Mouse (Mus musculus) heart, postnatal 0 days (tissue): Measurements from ENCODE around the gene Letmd1. TPM values are rescaled to one million over a fixed set of nuclear protein-coding genes. Genes with fewer than 3 reads are reported as not detected.
"Not testable (repeated sequence)": the region's sequence is repeated elsewhere in the genome, so short reads cannot be mapped to it uniquely, and the experiment has no call there.

Source experiments
- ATAC-seq: fragments of 200-750 bp; cut with Nextera tagmentation; 2 replicates; pipeline ENCODE4 v1.8.0; 2017; ENCODE audit warnings: low read depth, moderate number of reproducible peaks, moderate library complexity; ENCODE audit not compliant: insufficient read depth
- DNase-seq: peaks from one replicate; pipeline ENCODE4 v3.0.0-alpha.2; 2016; ENCODE audit warnings: low spot score
- H3K27ac ChIP-seq: fragments of 300-500 bp; sonication (generic); 2 replicates; pipeline ENCODE4 v1.5.1; 2014; ENCODE audit warnings: low read depth, mild to moderate bottlenecking
- H3K27me3 ChIP-seq: fragments of 300-500 bp; sonication (generic); 2 replicates; pipeline ENCODE4 v1.6.1; 2014; ENCODE audit warnings: low read length, mixed read lengths; ENCODE audit not compliant: control insufficient read depth, insufficient read depth
- H3K36me3 ChIP-seq: fragments of 300-500 bp; sonication (generic); replicated peaks from 2 replicates; pipeline ENCODE4 v1.6.1; 2014; ENCODE audit warnings: low read length, mixed read lengths; ENCODE audit not compliant: control insufficient read depth, insufficient read depth
- H3K4me1 ChIP-seq: fragments of 300-500 bp; sonication (generic); 2 replicates; pipeline ENCODE4 v1.6.1; 2014; ENCODE audit warnings: antibody characterized with exemption; ENCODE audit not compliant: control insufficient read depth, insufficient read depth
- H3K4me2 ChIP-seq: fragments of 300-500 bp; sonication (generic); 2 replicates; pipeline ENCODE4 v1.6.1; 2014; ENCODE audit warnings: low read depth, mild to moderate bottlenecking, low read length, moderate library complexity
- H3K4me3 ChIP-seq: fragments of 300-500 bp; sonication (generic); 2 replicates; pipeline ENCODE4 v1.5.1; 2014; ENCODE audit warnings: low read depth, low read length
- H3K9ac ChIP-seq: fragments of 300-500 bp; sonication (generic); replicated peaks from 2 replicates; pipeline ENCODE4 v1.6.1; 2014; ENCODE audit warnings: low read depth, low read length, mixed read lengths
- H3K9me3 ChIP-seq: fragments of 300-500 bp; sonication (generic); replicated peaks from 2 replicates; pipeline ENCODE4 v1.6.1; 2016; ENCODE audit warnings: low read length; ENCODE audit not compliant: control insufficient read depth
- CTCF ChIP-seq: IDR thresholded peaks from 2 replicates; pipeline ENCODE4 v1.5.1; 2016; ENCODE audit warnings: antibody characterized with exemption, control low read depth, low read depth
- EP300 ChIP-seq: IDR thresholded peaks from 2 replicates; pipeline ENCODE4 v1.6.1; 2016; ENCODE audit warnings: antibody characterized with exemption, low read depth
- WGBS: fragments of 180-500 bp; shearing (Covaris S2); extraction: QIAGEN DNeasy Blood & Tissue Kit; methylation state at CpG from one replicate; pipeline ENCODE4 v1.1.7; 2014; 5-methylcytosine and 5-hydroxymethylcytosine counted together
- polyA plus RNA-seq: library from polyadenylated mRNA; unstranded; fragments of >200 nt; fragmentation: Nextera tagmentation; extraction: Ambion mirVana; gene quantifications from 2 replicates; pipeline ENCODE4 v1.2.1, GENCODE M21; 2015
- total RNA-seq: library from RNA; depleted of rRNA; stranded (reverse); fragments of >200 nt; gene quantifications from 2 replicates; pipeline ENCODE4 v1.2.3, GENCODE M21; 2014; ENCODE audit warnings: low replicate concordance

Gene Letmd1
- total and polyA plus RNA-seq, 2 experiments from 2014 or later, result 7.5 to 18.5 TPM

- no peak for ATAC-seq
- Histone ChIP-seq H3K9me3 (no peaks in the 10 kb centered on the region), H3K27me3 (no peaks in the 10 kb centered on the region), H3K4me1 (no peaks in the 10 kb centered on the region), H3K4me2 (no peak overlapping the region), H3K27ac (no peak overlapping the region), H3K4me3 (no peak overlapping the region), H3K9ac (no peak overlapping the region), H3K36me3 (peaks cover 94% of the 10 kb centered on the region)
- no peak for TF ChIP-seq CTCF
- no peak for TF ChIP-seq EP300
- no peak for DNase-seq
- 83% methylated on average over 4 of the region's 4 CpGs for WGBS
These were observed 10.1 kb downstream of the Letmd1 start for GRCm38 (mm10) chr15:100478925-100479324.

- no peak for TF ChIP-seq EP300
- no peak for TF ChIP-seq CTCF
- no peak for ATAC-seq
These were observed 16.8 kb downstream of the Letmd1 start for GRCm38 (mm10) chr15:100485576-100485975.

GRCm38 (mm10) chr15:100486450-100486849, 17.6 kb downstream of the Letmd1 start:
- Histone ChIP-seq H3K36me3 (peaks cover 52% of the 10 kb centered on the region), H3K27me3 (no peaks in the 10 kb centered on the region)

More at GRCm38 (mm10) chr15:100485576-100485975, 16.8 kb downstream of the Letmd1 start:
- Histone ChIP-seq H3K4me3 (no peak overlapping the region), H3K4me2 (no peak overlapping the region), H3K27me3 (no peaks in the 10 kb centered on the region), H3K4me1 (peaks cover 14% of the 10 kb centered on the region), H3K9me3 (no peaks in the 10 kb centered on the region), H3K36me3 (peaks cover 61% of the 10 kb centered on the region), H3K27ac (no peak overlapping the region), H3K9ac (no peak overlapping the region)
- DNase-seq, result no peak
- 77% methylated on average over 3 of the region's 3 CpGs for WGBS

GRCm38 (mm10) chr15:100487050-100487449, 18.2 kb downstream of the Letmd1 start:
- 82% methylated on average over 2 of the region's 2 CpGs for WGBS
- TF ChIP-seq CTCF (no peak), EP300 (no peak)
- no peak overlapping the region for H3K27ac ChIP-seq
- H3K4me2 ChIP-seq, result no peak overlapping the region
- DNase-seq (no peak), ATAC-seq (no peak)
- H3K9me3 ChIP-seq, result no peaks in the 10 kb centered on the region
- H3K4me3 ChIP-seq, result no peak overlapping the region
- H3K36me3 ChIP-seq, result peaks cover 46% of the 10 kb centered on the region
- no peak overlapping the region for H3K9ac ChIP-seq
- H3K27me3 ChIP-seq, result no peaks in the 10 kb centered on the region
- peaks cover 15% of the 10 kb centered on the region for H3K4me1 ChIP-seq

More at GRCm38 (mm10) chr15:100486450-100486849, 17.6 kb downstream of the Letmd1 start:
- no peak overlapping the region for H3K9ac ChIP-seq
- no peaks in the 10 kb centered on the region for H3K9me3 ChIP-seq
- H3K4me1 ChIP-seq, result peaks cover 15% of the 10 kb centered on the region
- ATAC-seq (no peak), DNase-seq (no peak)
- H3K4me2 ChIP-seq, result no peak overlapping the region
- WGBS, result 55% methylated on average over 7 of the region's 7 CpGs
- no peak overlapping the region for H3K4me3 ChIP-seq
- TF ChIP-seq EP300 (no peak), CTCF (no peak)
- H3K27ac ChIP-seq, result no peak overlapping the region

GRCm38 (mm10) chr15:100488297-100488696, 19.5 kb downstream of the Letmd1 start:
- H3K27ac ChIP-seq, H3K4me3 ChIP-seq, H3K27me3 ChIP-seq, DNase-seq, H3K9ac ChIP-seq, ATAC-seq, H3K9me3 ChIP-seq, H3K4me2 ChIP-seq: not testable (repeated sequence)
- WGBS, result 30% methylated on average over 1 of the region's 1 CpGs
- peaks cover 34% of the 10 kb centered on the region for H3K36me3 ChIP-seq
- H3K4me1 ChIP-seq, result peaks cover 21% of the 10 kb centered on the region

GRCm38 (mm10) chr15:100489263-100489662, 20.4 kb downstream of the Letmd1 start:
- no peaks in the 10 kb centered on the region for H3K27me3 ChIP-seq
- H3K4me3 ChIP-seq, result no peak overlapping the region
- peaks cover 25% of the 10 kb centered on the region for H3K36me3 ChIP-seq
- H3K4me1 ChIP-seq, result peaks cover 29% of the 10 kb centered on the region
- no peak overlapping the region for H3K9ac ChIP-seq
- TF ChIP-seq EP300, result no peak
- no peak for TF ChIP-seq CTCF
- 76% methylated on average over 15 of the region's 15 CpGs for WGBS
- ATAC-seq (no peak), DNase-seq (no peak)
- H3K27ac ChIP-seq, result no peak overlapping the region
- no peak overlapping the region for H3K4me2 ChIP-seq
- H3K9me3 ChIP-seq, result no peaks in the 10 kb centered on the region
